Mouse (Mus musculus): ENCODE results near the gene Fam163a. TPM values are rescaled to one million over a fixed set of nuclear protein-coding genes. Genes with fewer than 3 reads are reported as not detected.
A peak's percentile ranks its signal among the peaks of the same experiment; 100 is the strongest.
"Not testable (repeated sequence)": the region's sequence is repeated elsewhere in the genome, so short reads cannot be mapped to it uniquely, and the experiment has no call there.

The Fam163a gene
- polyA plus RNA-seq, 1 experiment: not detected

- peaks cover 7% of the 10 kb centered on the region; the same call in 1 of the 2 replicates for H3K4me1 ChIP-seq (ENCODE audit: control insufficient read depth, insufficient read depth, insufficient read length, low read length)
- H3K4me3 ChIP-seq (ENCODE audit: insufficient read depth, low read depth, low read length): no peak overlapping the region
- no peak overlapping the region for H3K27ac ChIP-seq (replicated peaks; ENCODE audit: low read depth, low read length)
Measured at GRCm38 (mm10) chr1:156077655-156078054, 127.2 kb downstream of the Fam163a start.

DNA sequence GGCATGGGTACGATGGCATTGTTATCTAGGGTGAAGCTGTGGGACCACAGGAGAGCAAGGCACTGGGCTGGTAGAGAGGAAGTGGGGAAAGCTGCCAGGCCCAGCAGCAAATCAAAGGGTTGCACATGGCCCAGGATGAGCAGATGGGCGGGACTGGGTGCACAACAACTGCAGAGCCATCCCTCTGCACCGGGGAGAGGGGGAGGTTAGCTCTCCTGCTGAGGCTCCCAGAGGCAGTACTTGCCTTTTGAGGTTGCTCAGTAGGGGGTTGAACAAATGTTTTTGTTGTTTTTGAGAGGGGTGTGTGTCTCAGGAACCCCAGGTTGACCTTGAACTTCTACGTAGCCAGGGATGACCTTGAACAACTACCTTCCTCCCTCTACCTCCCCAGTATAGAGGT lies 128.4 kb downstream of the Fam163a start:
- Histone ChIP-seq H3K4me1 (ENCODE audit: control insufficient read depth, insufficient read depth, insufficient read length, low read length) (peaks cover 7% of the 10 kb centered on the region; the same call in 1 of the 2 replicates), H3K4me3 (ENCODE audit: insufficient read depth, low read depth, low read length) (no peak overlapping the region), H3K27ac (replicated peaks; ENCODE audit: low read depth, low read length) (no peak overlapping the region)

- Histone ChIP-seq H3K27ac (replicated peaks; ENCODE audit: low read depth, low read length) (no peak overlapping the region), H3K4me3 (ENCODE audit: insufficient read depth, low read depth, low read length) (no peak overlapping the region), H3K4me1 (ENCODE audit: control insufficient read depth, insufficient read depth, insufficient read length, low read length) (peaks cover 7% of the 10 kb centered on the region; the same call in 1 of the 2 replicates)
Measured at GRCm38 (mm10) chr1:156074575-156074974, 130.3 kb downstream of the Fam163a start.

DNA sequence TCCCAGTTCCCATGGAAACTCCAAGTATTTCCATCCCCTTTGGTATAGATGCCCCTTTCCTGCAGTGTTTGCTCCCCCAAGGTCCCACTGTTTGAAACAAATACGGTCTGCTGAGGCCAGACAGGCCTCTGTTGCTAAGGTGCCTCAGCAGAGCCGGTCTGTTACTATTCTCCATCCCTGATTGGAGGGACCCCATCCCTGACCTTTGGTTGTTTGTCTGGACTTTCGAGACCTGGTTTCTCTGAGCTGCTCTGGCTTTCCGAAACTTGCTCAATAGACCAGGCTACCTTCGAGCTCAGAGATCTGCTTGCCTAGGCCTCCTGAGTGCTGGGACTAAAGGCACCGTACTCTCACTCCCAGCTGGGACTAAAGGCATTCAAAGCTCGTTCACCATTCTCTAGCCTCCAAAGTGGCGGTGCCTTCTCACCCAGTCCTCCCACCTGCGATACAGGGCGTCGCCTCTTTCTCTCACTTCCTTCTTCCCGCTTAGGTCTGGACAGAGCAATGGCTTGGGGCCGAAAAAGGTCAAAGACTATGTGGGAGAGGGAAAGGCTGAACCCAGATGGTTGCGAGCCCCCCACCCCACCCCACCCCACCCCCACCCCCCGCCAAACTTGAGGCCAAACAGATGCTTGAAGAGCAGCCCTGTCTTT lies 131.5 kb downstream of the Fam163a start:
- Histone ChIP-seq H3K27ac (replicated peaks; ENCODE audit: low read depth, low read length) (peak overlapping the region; percentile 74), H3K4me3 (ENCODE audit: insufficient read depth, low read depth, low read length) (no peak overlapping the region), H3K4me1 (ENCODE audit: control insufficient read depth, insufficient read depth, insufficient read length, low read length) (peaks cover 7% of the 10 kb centered on the region; the same call in 1 of the 2 replicates)

GRCm38 (mm10) chr1:156070106-156070505 lies 134.7 kb downstream of the Fam163a start:
- Histone ChIP-seq H3K4me1 (ENCODE audit: control insufficient read depth, insufficient read depth, insufficient read length, low read length) (peaks cover 7% of the 10 kb centered on the region), H3K27ac (replicated peaks; ENCODE audit: low read depth, low read length) (no peak overlapping the region)

GRCm38 (mm10) chr1:156066133-156066532 lies 138.7 kb downstream of the Fam163a start:
- Histone ChIP-seq H3K4me3 (ENCODE audit: insufficient read depth, low read depth, low read length) (no peak overlapping the region), H3K4me1 (ENCODE audit: control insufficient read depth, insufficient read depth, insufficient read length, low read length) (peaks cover 4% of the 10 kb centered on the region; the same call in 1 of the 2 replicates), H3K27ac (replicated peaks; ENCODE audit: low read depth, low read length) (peak overlapping the region; percentile 34; the same call in 1 of the 2 replicates)

More at GRCm38 (mm10) chr1:156070106-156070505, 134.7 kb downstream of the Fam163a start:
- no peak overlapping the region for H3K4me3 ChIP-seq (ENCODE audit: insufficient read depth, low read depth, low read length)

GRCm38 (mm10) chr1:156062193-156062592 lies 142.6 kb downstream of the Fam163a start:
- no peak overlapping the region for H3K4me3 ChIP-seq (ENCODE audit: insufficient read depth, low read depth, low read length)
- H3K4me1 ChIP-seq (ENCODE audit: control insufficient read depth, insufficient read depth, insufficient read length, low read length): peaks cover 4% of the 10 kb centered on the region; the same call in 1 of the 2 replicates
- no peak overlapping the region for H3K27ac ChIP-seq (replicated peaks; ENCODE audit: low read depth, low read length)

GRCm38 (mm10) chr1:156058207-156058606 lies 146.6 kb downstream of the Fam163a start:
- H3K4me1 ChIP-seq (ENCODE audit: control insufficient read depth, insufficient read depth, insufficient read length, low read length): no peaks in the 10 kb centered on the region
- H3K27ac ChIP-seq (replicated peaks; ENCODE audit: low read depth, low read length): no peak overlapping the region
- no peak overlapping the region for H3K4me3 ChIP-seq (ENCODE audit: insufficient read depth, low read depth, low read length)

GRCm38 (mm10) chr1:156046688-156047087 lies 158.1 kb downstream of the Fam163a start:
- Histone ChIP-seq H3K4me1 (ENCODE audit: control insufficient read depth, insufficient read depth, insufficient read length, low read length) (peaks cover 6% of the 10 kb centered on the region), H3K4me3 (ENCODE audit: insufficient read depth, low read depth, low read length) (no peak overlapping the region), H3K27ac (replicated peaks; ENCODE audit: low read depth, low read length) (no peak overlapping the region)

- no peak overlapping the region for H3K4me3 ChIP-seq (ENCODE audit: insufficient read depth, low read depth, low read length)
- peaks cover 2% of the 10 kb centered on the region; the same call in 1 of the 2 replicates for H3K4me1 ChIP-seq (ENCODE audit: control insufficient read depth, insufficient read depth, insufficient read length, low read length)
- H3K27ac ChIP-seq (replicated peaks; ENCODE audit: low read depth, low read length): no peak overlapping the region
Measured at GRCm38 (mm10) chr1:156044211-156044611, 160.6 kb downstream of the Fam163a start.

DNA sequence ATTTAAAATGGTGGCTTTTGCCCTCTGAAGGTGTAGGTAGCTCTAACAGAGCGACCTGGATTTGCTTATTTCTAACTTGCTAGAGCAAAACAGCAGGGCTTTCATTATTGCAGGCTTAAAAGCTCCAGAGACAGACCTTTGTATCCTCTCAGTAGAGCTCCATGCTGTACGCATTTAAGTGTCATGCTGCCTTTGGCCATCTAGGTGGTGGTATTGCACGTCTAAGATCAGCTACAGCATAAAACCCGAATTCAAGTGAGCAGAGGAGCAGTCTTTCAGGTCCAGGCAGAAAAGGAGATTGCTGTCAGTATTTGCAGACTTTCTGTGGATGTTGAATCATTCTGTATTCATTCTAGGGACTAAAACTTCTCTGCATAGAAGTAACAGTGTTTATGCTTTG lies 161.8 kb downstream of the Fam163a start:
- Histone ChIP-seq H3K27ac (replicated peaks; ENCODE audit: low read depth, low read length) (no peak overlapping the region), H3K4me1 (ENCODE audit: control insufficient read depth, insufficient read depth, insufficient read length, low read length) (peaks cover 2% of the 10 kb centered on the region; the same call in 1 of the 2 replicates), H3K4me3 (ENCODE audit: insufficient read depth, low read depth, low read length) (no peak overlapping the region)

GRCm38 (mm10) chr1:156042481-156042880 lies 162.3 kb downstream of the Fam163a start:
- H3K4me1 ChIP-seq (ENCODE audit: control insufficient read depth, insufficient read depth, insufficient read length, low read length): peaks cover 2% of the 10 kb centered on the region; the same call in 1 of the 2 replicates
- H3K4me3 ChIP-seq (ENCODE audit: insufficient read depth, low read depth, low read length): no peak overlapping the region

DNA sequence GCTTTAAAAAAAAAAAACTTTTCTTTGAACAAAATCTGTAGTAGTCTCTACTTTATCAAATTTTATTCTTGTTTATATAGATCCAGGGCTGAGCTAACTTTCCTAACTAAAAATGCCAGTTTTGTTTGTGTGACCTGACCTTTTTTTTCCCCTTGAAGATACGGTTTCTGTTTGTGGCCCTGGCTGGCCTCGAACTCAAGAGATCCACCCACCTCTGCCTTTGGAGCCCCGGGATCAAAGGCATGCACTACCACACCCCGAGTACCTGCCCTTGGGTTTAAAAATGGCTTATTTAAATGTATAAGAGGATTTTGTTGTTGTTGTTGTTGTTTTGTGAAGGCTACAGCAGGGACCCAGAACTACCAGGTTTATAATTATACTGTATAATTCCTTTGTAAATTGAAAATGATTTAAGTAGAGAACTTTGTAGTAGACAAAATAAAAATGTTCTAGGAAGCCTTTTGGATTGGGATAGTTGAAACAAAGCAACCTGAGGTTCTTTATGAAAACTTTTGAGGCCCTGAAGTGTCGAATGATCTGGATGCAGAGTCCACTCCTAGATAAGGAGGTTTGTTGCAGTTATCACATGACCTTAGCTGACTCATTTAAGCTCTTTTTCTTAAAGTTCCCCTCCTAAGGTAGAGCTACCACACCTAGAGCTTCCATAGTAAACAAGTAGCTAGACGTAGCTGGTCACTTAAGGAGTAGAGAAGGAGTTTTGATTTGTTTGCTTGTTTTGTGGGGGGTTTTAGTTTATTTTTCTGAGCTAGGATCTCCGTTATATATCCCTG lies 163.2 kb downstream of the Fam163a start:
- Histone ChIP-seq H3K4me1 (ENCODE audit: control insufficient read depth, insufficient read depth, insufficient read length, low read length) (peaks cover 2% of the 10 kb centered on the region; the same call in 1 of the 2 replicates), H3K27ac (replicated peaks; ENCODE audit: low read depth, low read length) (peak overlapping the region; percentile 41), H3K4me3 (ENCODE audit: insufficient read depth, low read depth, low read length) (peak overlapping the region; percentile 59)

More at GRCm38 (mm10) chr1:156042481-156042880, 162.3 kb downstream of the Fam163a start:
- H3K27ac ChIP-seq (replicated peaks; ENCODE audit: low read depth, low read length): no peak overlapping the region

DNA sequence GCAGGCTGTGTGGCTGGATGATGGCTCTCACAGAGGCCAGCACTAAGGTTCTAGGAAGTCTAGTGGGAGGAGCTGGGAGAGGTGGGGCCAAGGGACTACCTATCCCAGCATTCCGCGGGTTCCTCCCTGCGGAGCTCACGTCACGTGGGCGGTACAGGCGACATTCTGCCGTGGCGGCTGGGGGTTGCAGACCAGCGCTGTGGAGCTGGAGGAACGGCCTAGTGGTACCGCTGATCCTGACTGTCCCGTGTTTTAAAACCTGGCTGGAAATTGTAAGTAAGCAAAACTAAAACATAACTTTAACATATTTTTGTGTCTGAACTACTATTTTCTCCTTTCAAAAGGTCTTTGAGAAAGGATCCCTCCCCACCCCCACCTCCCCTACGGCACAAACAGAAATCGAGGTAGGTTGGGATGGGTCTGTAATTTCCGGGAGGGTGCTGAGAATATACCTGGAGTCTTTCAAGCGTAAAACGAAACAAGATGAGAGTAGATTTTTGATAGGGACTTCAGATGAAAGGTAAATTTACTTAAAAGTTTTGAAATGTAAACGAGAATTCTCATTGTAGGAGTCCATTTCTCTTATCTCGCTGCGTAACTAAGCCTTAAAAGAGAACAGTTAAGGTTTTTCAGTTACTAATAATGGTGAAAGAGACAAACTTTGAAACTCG lies 164.0 kb downstream of the Fam163a start:
- peak overlapping the region; percentile 57 for H3K4me3 ChIP-seq (ENCODE audit: insufficient read depth, low read depth, low read length)
- peak overlapping the region; percentile 48 for H3K27ac ChIP-seq (replicated peaks; ENCODE audit: low read depth, low read length)
- H3K4me1 ChIP-seq (ENCODE audit: control insufficient read depth, insufficient read depth, insufficient read length, low read length): peaks cover 2% of the 10 kb centered on the region; the same call in 1 of the 2 replicates

- H3K4me1 ChIP-seq (ENCODE audit: control insufficient read depth, insufficient read depth, insufficient read length, low read length); H3K4me3 ChIP-seq (ENCODE audit: insufficient read depth, low read depth, low read length); H3K27ac ChIP-seq (replicated peaks; ENCODE audit: low read depth, low read length): not testable (repeated sequence)
Measured at GRCm38 (mm10) chr1:156039989-156040388, 164.8 kb downstream of the Fam163a start.

Data from brown adipose tissue, adult 24 weeks (tissue).